In the genomic region with DNA sequence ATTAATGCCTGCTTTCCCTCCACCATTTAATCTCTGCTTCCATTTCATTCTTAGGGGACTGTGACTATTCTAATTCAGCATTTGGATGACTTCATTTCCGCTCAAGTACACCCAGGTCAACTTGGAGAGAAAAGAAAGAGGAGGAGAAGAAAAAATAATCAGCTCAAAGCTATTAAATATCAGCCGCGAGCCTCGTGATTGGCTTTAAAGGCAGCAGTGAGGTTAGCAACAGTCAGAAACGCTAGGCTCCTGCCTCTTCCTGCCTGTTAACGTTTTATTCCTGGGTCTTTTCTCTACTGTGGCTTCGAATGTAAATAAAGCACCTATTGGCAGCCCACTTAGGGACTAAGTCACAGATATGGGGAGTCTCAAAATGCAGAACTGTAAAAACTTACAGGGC, we compare ENCODE assay signal across 8 mouse cellular contexts.
DNase-seq lines count a peak whose midpoint lies in the region; ATAC-seq lines count a peak whose summit lies in the region.

No protein-coding gene starts in this region.

- H3K9ac ChIP-seq in midbrain, embryonic 11.5 days (ENCODE audit: low read length): peak overlapping the region; percentile 61

- peaks cover 99% of the 10 kb centered on the region for H3K4me1 ChIP-seq in hindbrain, embryonic 10.5 days (replicated peaks)
- peaks cover 78% of the 10 kb centered on the region for H3K4me1 ChIP-seq in midbrain, embryonic 11.5 days (ENCODE audit: control insufficient read depth, insufficient read depth, low read length)

- no peaks in the 10 kb centered on the region for H3K27me3 ChIP-seq in hindbrain, embryonic 10.5 days (ENCODE audit: insufficient read depth, poor library complexity, severe bottlenecking)
- H3K27me3 ChIP-seq in midbrain, embryonic 11.5 days (ENCODE audit: control insufficient read depth, insufficient read depth, low read length): no peaks in the 10 kb centered on the region

- peak overlapping the region; percentile 39 for H3K4me2 ChIP-seq in midbrain, embryonic 11.5 days

- ATAC-seq in activated CD4-positive, CD25-positive, alpha-beta regulatory T cell, adult 4 months: peak; percentile 50
- ATAC-seq in midbrain, embryonic 11.5 days (ENCODE audit: low FRiP score): 0 out of 2 replicates have a peak, but pooled peaks have one; percentile 7

- DNase-seq in heart, adult 8-10 months (ENCODE audit: low spot score): peak; percentile 48
- no peak for DNase-seq in heart, adult 11 months
- DNase-seq in hindbrain, embryonic 10.5 days (ENCODE audit: low spot score): no peak
- DNase-seq in midbrain, embryonic 11.5 days (ENCODE audit: low spot score, missing footprints): peak; percentile 96
- no peak for DNase-seq in gastrocnemius, postnatal 4 days (ENCODE audit: low spot score in 2 of 2)
- DNase-seq in cerebellum, adult 11 months: no peak
- no peak for DNase-seq in layer of hippocampus, adult 11-12 months (ENCODE audit: low spot score)

- H3K9me3 ChIP-seq in hindbrain, embryonic 10.5 days: no peaks in the 10 kb centered on the region
- H3K9me3 ChIP-seq in midbrain, embryonic 11.5 days (ENCODE audit: control insufficient read depth, low read length): no peaks in the 10 kb centered on the region

- H3K27ac ChIP-seq in hindbrain, embryonic 10.5 days: peak overlapping the region; percentile 92
- H3K27ac ChIP-seq in midbrain, embryonic 11.5 days (ENCODE audit: low read depth, low read length): peak overlapping the region; percentile 97

- H3K4me3 ChIP-seq in hindbrain, embryonic 10.5 days: peak overlapping the region; percentile 47
- H3K4me3 ChIP-seq in midbrain, embryonic 11.5 days (ENCODE audit: low read depth, low read length): no peak overlapping the region

- WGBS in hindbrain, embryonic 10.5 days: 8% methylated on average over 7 of the region's 7 CpGs
- 2% methylated on average over 7 of the region's 7 CpGs for WGBS in midbrain, embryonic 11.5 days

- H3K36me3 ChIP-seq in hindbrain, embryonic 10.5 days: peaks cover 27% of the 10 kb centered on the region
- H3K36me3 ChIP-seq in midbrain, embryonic 11.5 days (ENCODE audit: control insufficient read depth, insufficient read depth, low read length): no peaks in the 10 kb centered on the region

Comparison
In these comparisons a context has a peak if more than half of its experiments do, and no peak if none do; other contexts are left out.
1. DNase-seq: peak in heart, adult 8-10 months (single experiment) and midbrain, embryonic 11.5 days (single experiment); none in heart, adult 11 months (single experiment), hindbrain, embryonic 10.5 days (single experiment), gastrocnemius, postnatal 4 days (0 of 2), cerebellum, adult 11 months (single experiment) and layer of hippocampus, adult 11-12 months (single experiment).